Mouse (Mus musculus): ENCODE measurements around the gene Mrps6.

Mrps6 gene

GRCm38 (mm10) chr16:92057852-92058643 lies at the start of gene Mrps6, which contains the start of the genes Gm49711 and Slc5a3:
Gene Mrps6, plus strand, starts transcription at chr16:92058270.
Gene Gm49711, plus strand, starts transcription at chr16:92058316.
Gene Slc5a3, plus strand, starts transcription at chr16:92058322.
- DNase-seq (ENCODE audit: low spot score) = peak; percentile 69

DNA sequence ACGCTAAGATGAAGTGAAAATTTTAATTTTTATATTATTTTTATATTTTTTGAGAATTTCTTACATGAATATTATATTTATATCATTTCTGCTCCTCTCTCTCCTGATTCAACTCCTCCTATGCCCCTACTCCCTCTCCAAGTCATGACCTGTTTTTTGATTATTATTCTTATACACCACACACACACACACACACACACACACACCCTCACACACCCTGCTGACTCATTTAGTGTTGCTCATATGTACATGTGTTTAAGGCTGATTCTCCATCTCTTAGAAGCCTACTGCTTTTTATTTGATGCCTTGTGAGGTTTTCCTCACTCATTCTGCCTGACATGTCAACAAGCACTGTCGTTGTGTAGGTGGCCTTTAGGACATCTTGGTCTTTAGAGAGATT lies 48.5 kb upstream of the Mrps6 start:
- DNase-seq (ENCODE audit: low spot score) = no peak

GRCm38 (mm10) chr16:92016792-92017191 lies 41.3 kb upstream of the Mrps6 start:
- DNase-seq (ENCODE audit: low spot score) = no peak

- no peak for DNase-seq (ENCODE audit: low spot score)
Measured at GRCm38 (mm10) chr16:92019141-92020118, 38.6 kb upstream of the Mrps6 start.

DNA sequence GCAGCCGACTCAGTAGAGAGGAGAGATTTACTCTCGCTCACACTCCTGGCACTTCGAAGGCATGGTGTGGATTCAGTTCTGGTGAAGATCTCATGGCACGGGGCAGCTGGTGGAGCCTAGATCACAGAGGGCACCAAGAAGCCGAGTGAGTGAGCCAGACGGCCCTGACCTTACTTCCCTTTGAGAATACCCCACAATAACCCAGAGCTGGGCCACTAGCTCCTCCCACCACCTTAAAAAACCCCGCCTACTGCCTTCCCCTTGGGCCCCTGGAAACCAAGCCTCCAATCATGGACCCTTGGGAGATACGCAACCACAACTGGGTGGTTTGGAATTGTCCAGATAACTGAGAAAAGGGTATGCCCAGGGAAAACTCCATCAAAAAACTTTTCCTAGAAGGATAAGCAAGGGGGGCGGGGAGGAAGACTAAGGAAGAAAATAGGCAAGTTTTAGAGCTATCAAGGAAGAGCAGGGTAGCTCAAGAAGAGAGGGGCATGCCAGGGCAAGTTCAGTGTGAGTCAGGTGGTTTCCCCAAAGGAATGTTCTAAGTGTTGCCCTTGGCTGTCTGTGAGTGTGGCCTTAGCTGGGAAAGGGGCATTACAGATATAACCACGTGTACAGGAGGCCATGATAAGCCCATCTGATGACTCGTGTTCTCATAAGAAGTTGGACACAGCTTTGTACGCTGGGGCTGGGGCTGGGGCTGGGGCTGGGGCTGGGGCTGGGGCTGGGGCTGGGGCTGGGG lies 36.2 kb upstream of the Mrps6 start:
- DNase-seq (ENCODE audit: low spot score) = no peak

- DNase-seq (ENCODE audit: low spot score) = no peak
Measured at GRCm38 (mm10) chr16:92022494-92023283, 35.4 kb upstream of the Mrps6 start.

DNA sequence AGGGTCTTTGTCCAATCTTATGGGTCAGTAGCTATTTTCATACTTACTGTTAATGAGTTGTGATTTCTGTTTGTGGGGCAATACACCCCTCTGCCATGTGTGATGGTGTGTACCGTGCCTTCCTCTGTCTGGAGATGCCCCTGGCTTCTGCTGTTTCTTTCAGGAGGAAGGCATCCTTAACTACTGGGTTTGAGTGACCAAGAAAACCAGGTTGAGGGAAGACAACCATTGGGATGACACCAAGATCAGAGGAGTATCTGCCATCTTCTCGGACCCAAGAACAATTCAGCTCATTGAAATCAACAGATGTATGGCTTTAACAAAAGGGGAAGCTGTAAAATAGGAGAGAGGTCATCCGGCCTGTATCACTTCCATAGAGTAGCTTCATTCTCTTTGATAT lies 24.8 kb upstream of the Mrps6 start:
- no peak for DNase-seq (ENCODE audit: low spot score)

GRCm38 (mm10) chr16:92034676-92035075 lies 23.4 kb upstream of the Mrps6 start:
- no peak for DNase-seq (ENCODE audit: low spot score)

GRCm38 (mm10) chr16:92036701-92037100 lies 21.4 kb upstream of the Mrps6 start:
- no peak for DNase-seq (ENCODE audit: low spot score)

DNA sequence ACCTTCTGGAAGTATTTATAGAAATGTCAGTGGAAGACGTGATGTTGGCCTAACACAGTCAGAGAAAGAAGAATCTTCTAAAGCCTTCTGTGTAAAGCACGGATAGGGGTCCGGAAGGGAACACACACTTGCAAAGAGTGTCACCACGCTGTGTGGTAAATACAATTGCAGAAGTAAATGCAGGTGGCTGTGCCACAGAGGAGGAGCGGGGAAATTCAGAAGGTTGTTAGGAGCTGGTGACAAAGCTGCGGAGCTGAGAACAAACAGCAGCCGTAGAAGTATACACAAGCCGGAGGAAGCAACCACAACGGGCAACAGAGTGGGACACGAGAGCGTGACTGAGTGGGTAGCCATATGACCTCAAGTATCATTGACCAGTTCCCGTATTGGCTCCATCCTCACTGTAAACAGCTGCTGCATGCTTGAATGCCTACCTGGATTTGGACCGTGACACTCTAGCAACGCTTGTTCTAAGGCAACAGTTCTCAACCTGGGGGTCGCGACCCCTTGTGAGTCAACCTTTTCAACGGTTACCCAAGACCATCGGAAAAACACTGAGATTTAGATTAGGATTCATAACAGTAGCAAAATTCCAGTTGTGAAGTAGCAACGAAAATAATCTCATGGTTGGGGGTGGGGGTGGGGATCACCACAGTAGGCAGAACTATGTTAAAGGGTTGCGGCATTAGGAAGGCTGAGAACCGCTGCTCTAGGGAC lies 20.0 kb upstream of the Mrps6 start:
- no peak for DNase-seq (ENCODE audit: low spot score)

GRCm38 (mm10) chr16:92039421-92039820 lies 18.6 kb upstream of the Mrps6 start:
- no peak for DNase-seq (ENCODE audit: low spot score)

- no peak for DNase-seq (ENCODE audit: low spot score)
Measured at GRCm38 (mm10) chr16:92039966-92040365, 18.1 kb upstream of the Mrps6 start.

DNA sequence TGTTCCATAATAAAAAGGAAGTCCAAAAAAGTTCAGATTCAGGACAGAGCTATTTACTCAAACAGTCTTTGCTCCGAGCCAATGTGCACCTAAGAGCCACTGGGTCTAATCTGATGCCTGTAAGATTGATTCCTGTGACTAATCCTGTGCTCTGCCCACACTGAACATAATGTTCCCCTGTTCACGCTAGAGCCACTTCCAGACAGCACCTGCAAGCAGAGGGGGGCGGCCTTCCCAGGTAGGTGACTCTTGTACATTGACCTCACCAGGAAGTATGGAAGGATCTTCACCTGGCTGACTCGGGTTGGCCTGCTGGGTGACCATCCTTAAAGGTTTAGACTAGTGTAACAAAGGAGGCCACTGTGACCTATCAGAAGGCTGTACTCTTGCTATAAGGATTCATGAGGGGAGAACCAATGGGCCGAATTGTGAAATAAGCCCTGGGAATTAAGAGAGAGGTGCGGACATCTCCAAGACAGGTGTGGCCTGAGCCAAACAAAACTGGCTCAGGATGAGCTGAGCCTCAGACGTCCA lies 6.2 kb upstream of the Mrps6 start:
- no peak for DNase-seq (ENCODE audit: low spot score)

GRCm38 (mm10) chr16:92052569-92052968 lies 5.5 kb upstream of the Mrps6 start:
- DNase-seq (ENCODE audit: low spot score) = no peak

DNA sequence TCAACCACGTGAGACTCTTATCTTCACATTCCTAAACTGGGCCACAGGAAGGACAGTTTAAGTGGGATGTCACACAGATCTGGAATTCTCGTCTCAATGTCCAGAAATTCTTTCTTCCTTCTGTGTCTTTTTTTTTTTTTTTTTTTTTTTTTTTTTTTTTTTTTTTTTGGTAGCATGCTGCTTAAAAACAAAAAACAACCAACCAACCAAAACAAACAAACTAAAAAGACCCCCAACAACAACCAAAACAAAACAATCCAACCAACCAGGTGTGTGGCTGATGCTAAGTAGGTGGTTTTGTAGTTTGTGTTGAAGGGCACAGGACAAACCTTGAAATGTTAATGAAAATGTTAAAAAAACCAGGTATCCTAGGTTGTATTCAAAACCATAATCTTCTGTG lies 1.4 kb upstream of the Mrps6 start:
- DNase-seq (ENCODE audit: low spot score) = no peak

DNA sequence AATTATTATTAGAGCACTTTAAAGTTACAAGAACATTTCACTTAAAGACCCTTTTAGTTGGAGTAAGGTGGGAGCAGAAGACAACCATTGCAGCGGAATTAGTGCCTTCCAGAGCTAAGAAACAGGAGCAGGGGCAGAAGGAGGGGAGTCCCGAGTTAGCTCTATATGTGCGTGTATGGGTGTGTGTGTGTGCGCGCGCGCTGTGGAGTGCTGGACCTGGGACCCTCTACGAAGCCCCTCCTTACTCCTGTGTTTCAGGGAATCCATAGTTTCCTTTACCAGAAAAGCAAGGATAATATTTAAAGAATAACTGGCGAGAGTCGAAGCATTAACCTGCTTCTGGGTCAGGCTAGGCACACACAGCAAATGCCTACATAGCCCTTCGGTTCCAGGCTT lies 616 bp upstream of the Mrps6 start:
- DNase-seq (ENCODE audit: low spot score) = no peak

GRCm38 (mm10) chr16:92058644-92059620 lies 862 bp downstream of the Mrps6 start:
- no peak for DNase-seq (ENCODE audit: low spot score)

DNA sequence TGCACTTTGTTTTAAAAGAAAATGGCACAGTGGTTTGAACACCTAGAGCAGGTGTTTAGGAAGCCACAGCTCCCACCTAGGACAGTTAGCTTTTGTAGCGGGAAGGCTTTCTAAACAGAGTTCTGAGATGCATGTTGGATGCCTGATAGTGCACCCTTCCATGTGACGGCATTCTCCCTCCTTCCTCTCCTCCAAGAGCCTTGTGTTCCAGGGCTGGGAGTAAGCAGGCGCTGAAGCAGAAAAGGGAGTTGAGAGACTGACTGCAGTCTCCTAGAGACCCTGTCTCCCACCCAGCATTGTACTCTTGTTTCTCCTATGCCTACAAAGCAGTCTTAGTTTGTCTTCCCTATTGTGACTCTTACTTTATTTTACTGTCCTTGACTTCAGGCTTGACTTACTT lies 2.1 kb downstream of the Mrps6 start:
- DNase-seq (ENCODE audit: low spot score) = no peak

- no peak for DNase-seq (ENCODE audit: low spot score)
Measured at GRCm38 (mm10) chr16:92061586-92061985, 3.5 kb downstream of the Mrps6 start.

Data from c-Kit-positive CD71-positive TER-119-positive erythroid progenitor cells, embryonic 14.5 days (primary cell).